Comparison of ENCODE assay signal across 11 mouse cellular contexts in genomic region chr6:115481018-115481354, GRCm38 (mm10).
DNase-seq lines count a peak whose midpoint lies in the region; ATAC-seq and TF ChIP-seq lines count a peak whose summit lies in the region.
"Had no signal": no experiment of that assay in that cellular context is flagged by ENCODE, and none has a peak within 500 bp of the region (broad histone marks: within the 10 kb centered on the region; RNA-seq: fewer than 3 reads in every experiment).

No protein-coding gene starts in this region.

- 0 out of 2 replicates have a peak, but pooled peaks have one; percentile 35 for ATAC-seq in kidney, embryonic 16.5 days (ENCODE audit: low FRiP score, low TSS enrichment)
- no peak for ATAC-seq in intestine, embryonic 15.5 days
- ATAC-seq in forebrain, embryonic 13.5 days, result no peak

- H3K27me3 ChIP-seq in kidney, embryonic 16.5 days (ENCODE audit: insufficient read depth, low read length), result no peaks in the 10 kb centered on the region
- no peaks in the 10 kb centered on the region for H3K27me3 ChIP-seq in intestine, embryonic 15.5 days (replicated peaks)
- H3K27me3 ChIP-seq in myocyte (ENCODE audit: control insufficient read depth, insufficient read depth, insufficient read length), result no peaks in the 10 kb centered on the region
- peaks cover 6% of the 10 kb centered on the region for H3K27me3 ChIP-seq in forebrain, embryonic 13.5 days
- H3K27me3 ChIP-seq: neural tube, embryonic 13.5 days had no signal

- no peak overlapping the region for H3K9ac ChIP-seq in kidney, embryonic 16.5 days (replicated peaks; ENCODE audit: low read length)
- H3K9ac ChIP-seq in intestine, embryonic 15.5 days, result no peak overlapping the region
- H3K9ac ChIP-seq in forebrain, embryonic 13.5 days, result no peak overlapping the region
- H3K9ac ChIP-seq: neural tube, embryonic 13.5 days had no signal

- TF ChIP-seq CTCF in bone marrow macrophage, adult 2 months (IDR thresholded peaks at IDR 0.05; ENCODE audit: low read depth, low read length), result no peak

- no peaks in the 10 kb centered on the region for H3K9me3 ChIP-seq in kidney, embryonic 16.5 days (ENCODE audit: low read length)
- H3K9me3 ChIP-seq in intestine, embryonic 15.5 days, result no peaks in the 10 kb centered on the region
- H3K9me3 ChIP-seq in forebrain, embryonic 13.5 days (replicated peaks), result no peaks in the 10 kb centered on the region
- H3K9me3 ChIP-seq: neural tube, embryonic 13.5 days had no signal

- no peak overlapping the region for H3K4me3 ChIP-seq in kidney, embryonic 16.5 days (ENCODE audit: low read length)
- H3K4me3 ChIP-seq in bone marrow macrophage, adult 2 months (ENCODE audit: insufficient read depth, low read length), result no peak overlapping the region
- H3K4me3 ChIP-seq in intestine, embryonic 15.5 days (replicated peaks), result no peak overlapping the region
- H3K4me3 ChIP-seq in myocyte, result no peak overlapping the region
- no peak overlapping the region for H3K4me3 ChIP-seq in forebrain, embryonic 13.5 days
- H3K4me3 ChIP-seq: erythroblast, embryonic 14.5 days; neural tube, embryonic 13.5 days had no signal

- no peak overlapping the region for H3ac ChIP-seq in myocyte (ENCODE audit: control insufficient read depth, insufficient read length)

- no peaks in the 10 kb centered on the region for H3K79me2 ChIP-seq in myocyte (ENCODE audit: control insufficient read depth, insufficient read depth)

- no peak for TF ChIP-seq POLR2A in bone marrow macrophage, adult 2 months (IDR thresholded peaks at IDR 0.05; ENCODE audit: borderline replicate concordance, low read depth, low read length)
- no peak for TF ChIP-seq POLR2A in myocyte (IDR thresholded peaks at IDR 0.05; ENCODE audit: insufficient read length, low read depth)

- peak overlapping the region; percentile 63; the same call in 1 of the 2 replicates for H3K27ac ChIP-seq in kidney, embryonic 16.5 days (ENCODE audit: low read length)
- peak overlapping the region; percentile 41 for H3K27ac ChIP-seq in bone marrow macrophage, adult 2 months (ENCODE audit: insufficient read depth, low read depth, low read length)
- 0 out of 2 replicates have a peak overlapping the region, but pooled peaks have one; percentile 78 for H3K27ac ChIP-seq in intestine, embryonic 15.5 days
- no peak overlapping the region for H3K27ac ChIP-seq in forebrain, embryonic 13.5 days
- H3K27ac ChIP-seq: neural tube, embryonic 13.5 days had no signal

- 20% methylated on average over 1 of the region's 1 CpGs for WGBS in kidney, embryonic 16.5 days
- WGBS in intestine, embryonic 15.5 days, result 4% methylated on average over 1 of the region's 1 CpGs
- WGBS in forebrain, embryonic 13.5 days, result 2% methylated on average over 1 of the region's 1 CpGs

- H3K4me2 ChIP-seq in kidney, embryonic 16.5 days (replicated peaks; ENCODE audit: low read depth, low read length), result no peak overlapping the region
- H3K4me2 ChIP-seq in intestine, embryonic 15.5 days (replicated peaks), result no peak overlapping the region
- H3K4me2 ChIP-seq in myocyte (ENCODE audit: low read depth), result peak overlapping the region; percentile 60
- H3K4me2 ChIP-seq in forebrain, embryonic 13.5 days, result no peak overlapping the region
- H3K4me2 ChIP-seq: neural tube, embryonic 13.5 days had no signal

- no peak for DNase-seq in kidney, postnatal 25 days
- DNase-seq in thymus, postnatal 0 days (ENCODE audit: low spot score), result no peak
- DNase-seq: cerebellum, adult 11-12 months; left cerebral cortex, postnatal 4 days had no signal

- peaks cover 29% of the 10 kb centered on the region for H3K4me1 ChIP-seq in kidney, embryonic 16.5 days (ENCODE audit: insufficient read depth, low read length)
- peaks cover 42% of the 10 kb centered on the region for H3K4me1 ChIP-seq in bone marrow macrophage, adult 2 months (ENCODE audit: control insufficient read depth, insufficient read depth, low read length)
- H3K4me1 ChIP-seq in intestine, embryonic 15.5 days (replicated peaks), result peaks cover 26% of the 10 kb centered on the region
- H3K4me1 ChIP-seq in forebrain, embryonic 13.5 days, result peaks cover 14% of the 10 kb centered on the region

- no peaks in the 10 kb centered on the region for H3K36me3 ChIP-seq in kidney, embryonic 16.5 days (ENCODE audit: insufficient read depth, low read length)
- H3K36me3 ChIP-seq in intestine, embryonic 15.5 days, result no peaks in the 10 kb centered on the region
- no peaks in the 10 kb centered on the region for H3K36me3 ChIP-seq in myocyte (ENCODE audit: control insufficient read depth, insufficient read depth)
- H3K36me3 ChIP-seq in forebrain, embryonic 13.5 days (ENCODE audit: poor library complexity, severe bottlenecking), result no peaks in the 10 kb centered on the region
- H3K36me3 ChIP-seq: neural tube, embryonic 13.5 days had no signal

TF ChIP-seq in myocyte, 11 proteins besides CTCF, POLR2A, EP300 and RAD21:
- no peak for TF ChIP-seq TCF3 (IDR thresholded peaks at IDR 0.05; ENCODE audit: insufficient read length, low read depth)
- no peak for TF ChIP-seq MYOD1 (IDR thresholded peaks at IDR 0.05; ENCODE audit: control insufficient read depth in 1 of 3, insufficient read length in 2 of 3, low read depth in 2 of 3)
- TF ChIP-seq TCF12 (IDR thresholded peaks at IDR 0.05; ENCODE audit: insufficient read depth, poor library complexity, severe bottlenecking), result no peak
TF ChIP-seq in myocyte: peak in this region for 0.
